Mouse (Mus musculus): ENCODE measurements around the gene Tas2r119. TPM values are rescaled to one million over a fixed set of nuclear protein-coding genes. Genes with fewer than 3 reads are reported as not detected.
"Not testable (repeated sequence)": the region's sequence is repeated elsewhere in the genome, so short reads cannot be mapped to it uniquely, and the experiment has no call there.

The Tas2r119 gene
- polyA plus RNA-seq, 1 experiment from 2014 or later, result not detected

- Histone ChIP-seq H3K9me3 (no peaks in the 10 kb centered on the region), H3K4me3 (no peak overlapping the region), H3K27me3 (no peaks in the 10 kb centered on the region), H3K4me2 (no peak overlapping the region), H3K36me3 (no peaks in the 10 kb centered on the region), H3K4me1 (replicated peaks) (no peaks in the 10 kb centered on the region), H3K9ac (no peak overlapping the region), H3K27ac (replicated peaks) (no peak overlapping the region)
- no peak for ATAC-seq (ENCODE audit: low FRiP score, low read depth)
- WGBS, result 96% methylated on average over 1 of the region's 1 CpGs
Measured at GRCm38 (mm10) chr15:32182026-32182425, 4.9 kb downstream of the Tas2r119 start.

- no peak for ATAC-seq (ENCODE audit: low FRiP score, low read depth)
- H3K9me3 ChIP-seq, result no peaks in the 10 kb centered on the region
- no peak overlapping the region for H3K4me2 ChIP-seq
- no peak overlapping the region for H3K27ac ChIP-seq (replicated peaks)
- H3K36me3 ChIP-seq, result no peaks in the 10 kb centered on the region
- no peak overlapping the region for H3K9ac ChIP-seq
- H3K27me3 ChIP-seq, result no peaks in the 10 kb centered on the region
- no peak overlapping the region for H3K4me3 ChIP-seq
- H3K4me1 ChIP-seq (replicated peaks), result no peaks in the 10 kb centered on the region
Measured at GRCm38 (mm10) chr15:32184964-32185363, 7.9 kb downstream of the Tas2r119 start.

- 89% methylated on average over 3 of the region's 3 CpGs for WGBS
Measured at GRCm38 (mm10) chr15:32189879-32190278, 12.8 kb downstream of the Tas2r119 start.

GRCm38 (mm10) chr15:32190436-32190835 is 13.3 kb downstream of the Tas2r119 start:
- Histone ChIP-seq H3K36me3 (no peaks in the 10 kb centered on the region), H3K27ac (replicated peaks) (no peak overlapping the region), H3K27me3 (no peaks in the 10 kb centered on the region), H3K4me1 (replicated peaks) (no peaks in the 10 kb centered on the region), H3K9me3 (no peaks in the 10 kb centered on the region), H3K9ac (no peak overlapping the region), H3K4me3 (no peak overlapping the region), H3K4me2 (no peak overlapping the region)
- no peak for ATAC-seq (ENCODE audit: low FRiP score, low read depth)
- 79% methylated on average over 6 of the region's 6 CpGs for WGBS

More at GRCm38 (mm10) chr15:32189879-32190278, 12.8 kb downstream of the Tas2r119 start:
- H3K27me3 ChIP-seq, result no peaks in the 10 kb centered on the region
- no peaks in the 10 kb centered on the region for H3K36me3 ChIP-seq
- no peaks in the 10 kb centered on the region for H3K4me1 ChIP-seq (replicated peaks)
- H3K4me3 ChIP-seq, result no peak overlapping the region
- no peak overlapping the region for H3K27ac ChIP-seq (replicated peaks)
- H3K9ac ChIP-seq, result no peak overlapping the region
- H3K4me2 ChIP-seq, result no peak overlapping the region
- no peak for ATAC-seq (ENCODE audit: low FRiP score, low read depth)
- no peaks in the 10 kb centered on the region for H3K9me3 ChIP-seq

GRCm38 (mm10) chr15:32192948-32193347 is 15.9 kb downstream of the Tas2r119 start:
- no peaks in the 10 kb centered on the region for H3K36me3 ChIP-seq
- H3K4me3 ChIP-seq, result no peak overlapping the region

GRCm38 (mm10) chr15:32198076-32198475 is 21.0 kb downstream of the Tas2r119 start:
- Histone ChIP-seq H3K4me2 (no peak overlapping the region), H3K27ac (replicated peaks) (no peak overlapping the region), H3K27me3 (no peaks in the 10 kb centered on the region), H3K9ac (no peak overlapping the region), H3K9me3 (no peaks in the 10 kb centered on the region), H3K36me3 (no peaks in the 10 kb centered on the region), H3K4me1 (replicated peaks) (no peaks in the 10 kb centered on the region), H3K4me3 (no peak overlapping the region)
- WGBS, result 68% methylated on average over 9 of the region's 9 CpGs
- no peak for ATAC-seq (ENCODE audit: low FRiP score, low read depth)

More at GRCm38 (mm10) chr15:32192948-32193347, 15.9 kb downstream of the Tas2r119 start:
- Histone ChIP-seq H3K27me3 (no peaks in the 10 kb centered on the region), H3K4me1 (replicated peaks) (no peaks in the 10 kb centered on the region), H3K9ac (no peak overlapping the region), H3K9me3 (no peaks in the 10 kb centered on the region), H3K27ac (replicated peaks) (no peak overlapping the region), H3K4me2 (no peak overlapping the region)
- 80% methylated on average over 1 of the region's 1 CpGs for WGBS
- ATAC-seq (ENCODE audit: low FRiP score, low read depth), result no peak

GRCm38 (mm10) chr15:32198561-32198960 is 21.5 kb downstream of the Tas2r119 start:
- Histone ChIP-seq H3K4me2 (no peak overlapping the region), H3K36me3 (no peaks in the 10 kb centered on the region), H3K27me3 (no peaks in the 10 kb centered on the region), H3K4me1 (replicated peaks) (no peaks in the 10 kb centered on the region), H3K4me3 (no peak overlapping the region), H3K9me3 (no peaks in the 10 kb centered on the region), H3K27ac (replicated peaks) (no peak overlapping the region), H3K9ac (no peak overlapping the region)
- ATAC-seq (ENCODE audit: low FRiP score, low read depth), result no peak
- 63% methylated on average over 5 of the region's 5 CpGs for WGBS

GRCm38 (mm10) chr15:32203242-32203641 is 26.2 kb downstream of the Tas2r119 start:
- no peak for ATAC-seq (ENCODE audit: low FRiP score, low read depth)
- H3K36me3 ChIP-seq, result no peaks in the 10 kb centered on the region
- no peaks in the 10 kb centered on the region for H3K4me1 ChIP-seq (replicated peaks)
- no peaks in the 10 kb centered on the region for H3K9me3 ChIP-seq
- H3K27me3 ChIP-seq, result no peaks in the 10 kb centered on the region
- no peak overlapping the region for H3K9ac ChIP-seq
- 87% methylated on average over 5 of the region's 5 CpGs for WGBS
- no peak overlapping the region for H3K4me2 ChIP-seq
- H3K27ac ChIP-seq (replicated peaks), result no peak overlapping the region
- no peak overlapping the region for H3K4me3 ChIP-seq

GRCm38 (mm10) chr15:32204908-32205307 is 27.8 kb downstream of the Tas2r119 start:
- 92% methylated on average over 10 of the region's 10 CpGs for WGBS
- no peak overlapping the region for H3K9ac ChIP-seq
- H3K9me3 ChIP-seq, result no peaks in the 10 kb centered on the region
- H3K27ac ChIP-seq (replicated peaks), result no peak overlapping the region
- no peaks in the 10 kb centered on the region for H3K27me3 ChIP-seq
- no peaks in the 10 kb centered on the region for H3K36me3 ChIP-seq
- H3K4me2 ChIP-seq, result no peak overlapping the region
- ATAC-seq (ENCODE audit: low FRiP score, low read depth), result no peak
- H3K4me3 ChIP-seq, result no peak overlapping the region
- no peaks in the 10 kb centered on the region for H3K4me1 ChIP-seq (replicated peaks)

GRCm38 (mm10) chr15:32214687-32215086 is 37.6 kb downstream of the Tas2r119 start:
- not testable (repeated sequence) for H3K4me2 ChIP-seq; ATAC-seq (ENCODE audit: low FRiP score, low read depth); H3K9ac ChIP-seq; H3K27me3 ChIP-seq; H3K4me1 ChIP-seq (replicated peaks); H3K4me3 ChIP-seq; H3K36me3 ChIP-seq; H3K9me3 ChIP-seq; H3K27ac ChIP-seq (replicated peaks)
- 94% methylated on average over 10 of the region's 10 CpGs for WGBS

- 93% methylated on average over 7 of the region's 7 CpGs for WGBS
Measured at GRCm38 (mm10) chr15:32223028-32223427, 45.9 kb downstream of the Tas2r119 start.

GRCm38 (mm10) chr15:32225394-32225793 is 48.3 kb downstream of the Tas2r119 start:
- no peaks in the 10 kb centered on the region for H3K9me3 ChIP-seq
- H3K4me1 ChIP-seq (replicated peaks), result no peaks in the 10 kb centered on the region
- H3K4me3 ChIP-seq, result no peak overlapping the region
- no peak overlapping the region for H3K4me2 ChIP-seq
- no peaks in the 10 kb centered on the region for H3K27me3 ChIP-seq
- 94% methylated on average over 3 of the region's 3 CpGs for WGBS
- ATAC-seq (ENCODE audit: low FRiP score, low read depth), result no peak
- H3K9ac ChIP-seq, result no peak overlapping the region
- H3K27ac ChIP-seq (replicated peaks), result no peak overlapping the region
- no peaks in the 10 kb centered on the region for H3K36me3 ChIP-seq

More at GRCm38 (mm10) chr15:32223028-32223427, 45.9 kb downstream of the Tas2r119 start:
- no peak overlapping the region for H3K9ac ChIP-seq
- H3K27me3 ChIP-seq, result no peaks in the 10 kb centered on the region
- no peaks in the 10 kb centered on the region for H3K36me3 ChIP-seq
- H3K27ac ChIP-seq (replicated peaks), result no peak overlapping the region
- no peaks in the 10 kb centered on the region for H3K4me1 ChIP-seq (replicated peaks)
- H3K4me2 ChIP-seq, result no peak overlapping the region
- H3K4me3 ChIP-seq, result no peak overlapping the region
- H3K9me3 ChIP-seq, result no peaks in the 10 kb centered on the region
- ATAC-seq (ENCODE audit: low FRiP score, low read depth), result no peak

GRCm38 (mm10) chr15:32226381-32226780 is 49.3 kb downstream of the Tas2r119 start:
- no peak overlapping the region for H3K4me2 ChIP-seq
- no peaks in the 10 kb centered on the region for H3K9me3 ChIP-seq
- WGBS, result 83% methylated on average over 6 of the region's 6 CpGs
- no peak overlapping the region for H3K27ac ChIP-seq (replicated peaks)
- H3K4me3 ChIP-seq, result no peak overlapping the region
- no peaks in the 10 kb centered on the region for H3K27me3 ChIP-seq
- ATAC-seq (ENCODE audit: low FRiP score, low read depth), result no peak
- no peak overlapping the region for H3K9ac ChIP-seq
- H3K4me1 ChIP-seq (replicated peaks), result no peaks in the 10 kb centered on the region
- no peaks in the 10 kb centered on the region for H3K36me3 ChIP-seq
